Mouse (Mus musculus) E14TG2a.4 (cell line): ENCODE measurements around the gene Mfsd11.

Source experiments
- H3K27me3 ChIP-seq: 2 replicates; pipeline ENCODE4 v1.6.1; 2014; ENCODE audit warnings: low read length, control low read depth; ENCODE audit not compliant: insufficient read depth
- H3K36me3 ChIP-seq: 2 replicates; pipeline ENCODE4 v1.6.1; 2014; ENCODE audit warnings: low read length, control low read depth; ENCODE audit not compliant: insufficient read depth
- H3K4me1 ChIP-seq: replicated peaks from 2 replicates; pipeline ENCODE4 v1.6.1; 2014; ENCODE audit warnings: low read depth, low read length, control low read depth
- H3K4me3 ChIP-seq: replicated peaks from 2 replicates; pipeline ENCODE4 v1.5.1; 2014; ENCODE audit warnings: mild to moderate bottlenecking, low read length
- H3K9me3 ChIP-seq: 2 replicates; pipeline ENCODE4 v1.6.1; 2014; ENCODE audit warnings: low read length, control low read depth
- CTCF ChIP-seq: conservative IDR thresholded peaks from 2 replicates; pipeline ENCODE4 v1.5.1; 2014; ENCODE audit warnings: low read length
- NANOG ChIP-seq: IDR thresholded peaks from 2 replicates; pipeline ENCODE4 v1.6.1; 2014; ENCODE audit warnings: borderline replicate concordance, low read length, mixed read lengths
- POU5F1 ChIP-seq: IDR thresholded peaks from 2 replicates; pipeline ENCODE4 v1.6.1; 2014; ENCODE audit warnings: low read length, borderline replicate concordance

Gene Mfsd11

DNA sequence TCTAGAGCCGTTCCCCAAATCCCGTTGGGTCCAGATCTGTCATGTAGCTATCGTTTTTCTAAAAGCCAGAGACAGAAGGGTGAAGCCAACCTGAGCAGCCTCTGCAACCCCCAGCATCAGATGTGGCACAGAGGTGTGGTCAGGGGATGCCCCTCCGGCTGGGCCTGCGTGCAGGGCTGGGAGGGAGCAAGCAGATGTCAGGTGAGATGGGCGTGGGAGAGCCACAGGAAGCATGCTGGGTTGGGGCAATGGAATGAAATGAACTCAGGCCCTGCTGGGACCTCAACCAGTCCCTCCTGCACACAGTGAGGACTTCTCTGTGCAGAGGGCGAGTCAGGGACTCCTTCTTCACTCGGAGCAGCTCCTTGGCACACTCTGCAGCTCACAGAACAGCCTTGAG lies 42.7 kb upstream of the Mfsd11 start:
- no peak for TF ChIP-seq CTCF
- no peak for TF ChIP-seq POU5F1
- no peak for TF ChIP-seq NANOG
- H3K4me1 ChIP-seq: peaks cover 67% of the 10 kb centered on the region
- H3K4me3 ChIP-seq: no peak overlapping the region
- peaks cover 16% of the 10 kb centered on the region for H3K27me3 ChIP-seq
- H3K9me3 ChIP-seq: no peaks in the 10 kb centered on the region
- H3K36me3 ChIP-seq: no peaks in the 10 kb centered on the region

DNA sequence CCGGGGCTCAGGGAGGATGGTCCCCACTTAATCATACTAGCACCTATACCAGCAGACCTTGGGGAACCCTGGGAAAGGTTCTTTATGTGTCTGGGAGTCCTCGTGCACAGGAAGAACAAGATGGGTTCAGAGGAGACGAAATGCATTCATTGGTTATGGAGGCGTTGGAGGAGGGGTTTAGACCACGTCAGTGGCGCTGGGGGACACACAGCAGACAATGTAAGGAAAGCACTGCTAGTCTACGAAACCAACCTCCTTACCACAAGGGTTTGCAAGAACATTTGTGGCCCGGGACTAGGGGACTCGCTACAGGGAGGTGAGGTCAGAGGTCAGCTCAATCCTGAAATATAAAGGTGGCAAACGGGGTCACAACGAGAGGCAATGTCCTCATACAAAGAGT lies 41.7 kb upstream of the Mfsd11 start:
- Histone ChIP-seq H3K27me3 (peaks cover 16% of the 10 kb centered on the region), H3K4me3 (peak overlapping the region; percentile 74), H3K36me3 (no peaks in the 10 kb centered on the region), H3K9me3 (no peaks in the 10 kb centered on the region), H3K4me1 (peaks cover 69% of the 10 kb centered on the region)
- TF ChIP-seq NANOG: no peak
- no peak for TF ChIP-seq POU5F1
- no peak for TF ChIP-seq CTCF

DNA sequence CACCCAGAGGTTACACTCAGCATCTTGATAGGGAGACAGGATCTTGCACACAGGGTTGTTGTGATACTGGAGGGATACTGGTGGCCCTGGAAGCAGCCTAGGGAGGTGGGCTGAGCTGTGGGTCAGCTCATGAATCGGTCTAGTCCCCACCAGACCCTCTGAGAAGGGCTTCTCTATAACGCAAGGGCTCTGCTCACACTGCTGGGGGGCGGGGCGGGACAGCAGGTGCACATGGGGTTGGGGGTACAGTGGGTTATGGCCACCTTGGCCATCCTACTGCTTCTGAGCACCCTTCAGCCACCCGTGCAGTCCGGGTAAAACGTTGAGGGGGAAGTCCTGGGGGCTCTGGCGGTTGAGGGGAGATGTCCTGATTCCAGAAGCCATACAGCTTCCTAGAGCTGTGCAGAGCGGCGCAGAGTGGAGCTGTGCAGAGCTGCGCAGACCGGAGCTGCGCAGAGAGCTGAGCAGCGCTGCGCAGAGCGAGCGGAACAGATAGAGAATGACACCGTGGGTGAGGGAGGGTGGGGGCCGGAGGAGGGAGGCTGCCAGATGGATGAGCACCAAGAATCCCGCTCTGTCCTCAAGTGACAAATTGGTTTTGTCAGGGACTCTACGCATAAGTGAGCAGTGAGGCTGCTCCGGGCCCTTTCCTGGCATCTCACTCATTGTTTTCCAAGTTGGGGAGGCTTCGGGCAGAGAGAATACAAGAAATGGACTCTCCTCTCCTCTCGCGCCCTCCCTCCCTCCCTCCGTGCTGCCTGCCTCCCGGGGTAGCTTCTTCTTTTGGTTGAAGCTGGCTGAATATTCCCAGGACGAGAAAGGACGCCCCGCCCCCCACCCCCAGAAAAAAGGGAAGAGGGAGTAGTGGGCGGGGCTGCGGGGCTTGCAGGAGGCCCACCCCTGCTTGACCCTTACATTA lies 41.0 kb upstream of the Mfsd11 start:
- H3K4me3 ChIP-seq: peak overlapping the region; percentile 74
- H3K36me3 ChIP-seq: no peaks in the 10 kb centered on the region
- TF ChIP-seq NANOG (no peak), POU5F1 (no peak), CTCF (no peak)
- H3K27me3 ChIP-seq: peaks cover 19% of the 10 kb centered on the region
- peaks cover 73% of the 10 kb centered on the region for H3K4me1 ChIP-seq
- no peaks in the 10 kb centered on the region for H3K9me3 ChIP-seq

DNA sequence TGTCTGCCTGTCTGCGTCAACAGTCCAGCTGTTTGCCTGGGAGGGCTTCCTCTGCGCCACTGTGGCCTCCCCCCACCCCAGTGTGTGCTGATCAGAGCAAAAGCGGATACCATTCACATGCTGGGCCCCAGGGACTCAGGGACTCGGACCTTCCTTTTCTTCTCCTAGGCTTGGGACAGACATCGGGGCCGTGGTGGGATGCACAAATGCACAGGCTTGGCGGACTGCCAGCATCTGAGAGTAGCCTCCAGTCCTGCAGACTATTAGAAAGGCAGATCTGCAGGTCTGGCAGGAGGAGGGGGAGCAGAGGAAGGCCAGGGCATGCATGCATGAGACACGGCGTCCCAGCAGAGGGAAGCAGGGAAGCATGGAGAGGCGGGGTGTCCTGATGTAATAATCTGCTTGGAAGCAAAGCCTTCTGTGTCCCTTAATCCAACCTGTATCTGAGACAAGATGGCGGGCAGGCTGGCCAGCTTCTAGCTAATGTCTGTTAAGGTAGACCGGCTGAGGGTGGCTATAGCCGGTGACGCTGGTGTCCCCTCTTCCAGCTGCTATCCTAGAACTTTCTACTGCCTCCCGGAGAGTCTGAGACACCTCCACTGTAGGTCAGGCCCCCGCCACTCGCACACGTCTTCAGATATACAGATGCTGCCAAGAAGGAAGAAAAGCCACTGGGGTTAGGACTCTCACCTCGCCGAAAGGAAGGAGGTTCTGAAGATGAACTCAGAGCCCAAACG lies 39.3 kb upstream of the Mfsd11 start:
- peaks cover 77% of the 10 kb centered on the region for H3K4me1 ChIP-seq
- H3K9me3 ChIP-seq: no peaks in the 10 kb centered on the region
- peaks cover 19% of the 10 kb centered on the region for H3K27me3 ChIP-seq
- no peaks in the 10 kb centered on the region for H3K36me3 ChIP-seq
- H3K4me3 ChIP-seq: peak overlapping the region; percentile 57
- TF ChIP-seq POU5F1 (no peak), NANOG (no peak), CTCF (no peak)

DNA sequence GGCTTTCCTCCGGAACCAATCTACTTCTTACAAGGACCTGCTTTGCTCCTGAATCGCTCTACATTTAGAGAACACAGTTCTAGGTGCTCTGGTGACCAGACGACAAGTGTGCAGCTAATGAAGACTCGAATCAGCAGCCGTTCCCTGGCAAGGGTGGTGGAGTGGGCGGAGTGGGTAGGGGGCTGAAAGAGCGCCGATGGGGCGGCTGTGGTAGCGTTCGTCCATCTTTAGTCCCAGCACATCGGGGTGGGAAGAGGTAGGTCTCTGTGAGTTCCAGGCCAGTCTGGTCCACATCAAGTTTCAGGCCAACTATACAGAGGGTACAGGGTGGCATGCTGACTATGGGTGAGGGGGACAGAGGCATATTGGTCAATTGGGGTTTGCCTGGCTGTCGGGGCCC lies 38.6 kb upstream of the Mfsd11 start:
- Histone ChIP-seq H3K4me3 (peak overlapping the region; percentile 57), H3K9me3 (no peaks in the 10 kb centered on the region)
- TF ChIP-seq NANOG (no peak), POU5F1 (no peak), CTCF (no peak)

DNA sequence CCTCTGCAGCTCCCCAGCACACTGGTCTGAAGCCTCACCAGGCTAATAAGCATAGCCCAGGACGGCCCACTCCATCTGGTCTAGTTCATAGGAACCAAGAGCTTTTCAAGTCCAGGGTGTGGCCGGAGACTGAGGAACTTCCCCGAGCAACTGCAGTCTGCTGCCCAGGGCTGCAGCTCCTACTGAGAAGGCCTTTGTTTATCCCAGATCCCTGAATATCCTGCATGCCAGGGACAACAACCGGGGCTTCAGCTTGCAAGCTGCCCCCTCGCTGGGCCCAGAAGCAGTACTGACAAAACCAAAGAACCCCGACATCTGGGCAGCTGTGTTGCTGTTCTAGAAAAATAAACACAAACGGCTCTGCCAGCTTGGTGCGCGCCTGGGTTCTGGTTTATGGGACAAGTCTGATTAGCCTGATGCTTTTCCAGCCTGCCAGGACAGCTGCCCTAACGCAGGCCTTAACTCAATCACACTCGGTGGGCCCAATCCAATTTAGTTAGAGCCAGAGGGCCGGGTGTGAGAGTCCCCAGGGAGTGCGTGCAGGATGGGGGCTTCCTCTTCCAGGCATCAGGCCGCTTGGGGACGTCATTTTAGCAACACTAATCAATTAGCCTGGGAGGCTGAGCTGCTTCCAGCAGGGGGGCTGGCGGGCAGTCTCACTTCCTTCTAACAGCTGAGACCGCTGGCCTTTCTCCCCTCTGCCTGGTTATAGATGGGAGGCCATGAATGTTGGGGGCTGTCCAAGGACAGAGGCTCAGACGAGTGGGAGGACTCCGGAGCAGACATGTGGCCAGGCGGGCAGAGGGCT lies 38.0 kb upstream of the Mfsd11 start:
- Histone ChIP-seq H3K36me3 (no peaks in the 10 kb centered on the region), H3K27me3 (peaks cover 19% of the 10 kb centered on the region), H3K4me1 (peaks cover 73% of the 10 kb centered on the region), H3K9me3 (no peaks in the 10 kb centered on the region), H3K4me3 (peak overlapping the region; percentile 57)
- no peak for TF ChIP-seq NANOG
- no peak for TF ChIP-seq POU5F1
- no peak for TF ChIP-seq CTCF

More for the DNA sequence above, 38.6 kb upstream of the Mfsd11 start:
- H3K4me1 ChIP-seq: peaks cover 74% of the 10 kb centered on the region
- H3K36me3 ChIP-seq: no peaks in the 10 kb centered on the region
- peaks cover 19% of the 10 kb centered on the region for H3K27me3 ChIP-seq

DNA sequence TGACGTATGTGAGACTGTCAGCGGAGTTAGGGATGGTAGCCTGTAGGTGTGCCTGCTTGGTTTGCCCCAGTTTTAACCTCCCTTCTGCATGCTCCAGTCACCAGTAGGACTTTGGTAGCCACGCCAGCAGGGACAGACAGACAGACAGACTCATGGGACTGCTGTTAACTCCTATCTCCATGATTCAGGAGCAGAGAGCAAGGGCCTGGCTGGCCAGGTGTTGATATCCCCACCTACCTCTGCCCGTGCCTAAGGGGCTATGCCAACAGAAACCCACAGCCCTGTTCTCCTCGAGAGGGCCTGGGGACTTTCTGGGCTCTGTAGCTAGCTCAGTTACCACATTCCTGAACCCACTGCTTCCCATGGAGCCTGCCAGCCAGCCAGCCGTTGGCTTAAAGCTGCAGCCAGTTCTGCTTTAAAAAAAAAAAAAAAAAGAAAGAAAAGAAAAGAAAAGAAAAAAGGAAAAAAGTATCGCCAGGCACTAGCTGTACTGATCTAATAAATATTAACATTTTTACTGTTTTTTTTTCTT lies 37.3 kb upstream of the Mfsd11 start:
- TF ChIP-seq POU5F1: no peak
- no peak for TF ChIP-seq NANOG
- no peak for TF ChIP-seq CTCF
- peak overlapping the region; percentile 57 for H3K4me3 ChIP-seq

More for the DNA sequence above, 37.3 kb upstream of the Mfsd11 start:
- Histone ChIP-seq H3K27me3 (peaks cover 13% of the 10 kb centered on the region), H3K9me3 (no peaks in the 10 kb centered on the region), H3K4me1 (peaks cover 71% of the 10 kb centered on the region), H3K36me3 (no peaks in the 10 kb centered on the region)
